Mouse (Mus musculus): ENCODE measurements at regions not wholly inside any gene's neighbourhood (a gene's known extent, or its start where the extent isn't known, plus 50 kb on each side); places are given as distances from the start of the nearest gene placed in this dataset.

- ATAC-seq (replicated peaks; ENCODE audit: low FRiP score, low read depth) (no peak), DNase-seq (ENCODE audit: low spot score) (no peak)
- no peak for TF ChIP-seq CTCF (IDR thresholded peaks at IDR 0.05; ENCODE audit: low read depth)
- WGBS, result 63% methylated on average over 9 of the region's 9 CpGs
- H3K27me3 ChIP-seq (ENCODE audit: insufficient read depth, low read length), result no peaks in the 10 kb centered on the region
- no peak overlapping the region for H3K27ac ChIP-seq
- no peaks in the 10 kb centered on the region for H3K9me3 ChIP-seq (replicated peaks; ENCODE audit: low read length)
- H3K4me1 ChIP-seq (replicated peaks; ENCODE audit: insufficient read depth, low read length), result no peaks in the 10 kb centered on the region
- no peak overlapping the region for H3K4me3 ChIP-seq (replicated peaks; ENCODE audit: low read depth, low read length)
- H3K36me3 ChIP-seq (ENCODE audit: insufficient read depth, low read length), result no peaks in the 10 kb centered on the region
- no peak overlapping the region for H3K4me2 ChIP-seq (ENCODE audit: low read length)
- H3K9ac ChIP-seq (ENCODE audit: low read depth, low read length), result no peak overlapping the region
Measured at GRCm38 (mm10) chr8:83837637-83838378, 62.1 kb upstream of the Adgrl1 start.

GRCm38 (mm10) chr8:83829851-83830250 is 70.1 kb upstream of the Adgrl1 start:
- no peak for ATAC-seq (replicated peaks; ENCODE audit: low FRiP score, low read depth)

GRCm38 (mm10) chr8:83824925-83825680 is 74.8 kb upstream of the Adgrl1 start:
- no peak for DNase-seq (ENCODE audit: low spot score)
- no peaks in the 10 kb centered on the region for H3K27me3 ChIP-seq (ENCODE audit: insufficient read depth, low read length)
- ATAC-seq (replicated peaks; ENCODE audit: low FRiP score, low read depth), result no peak
- no peak overlapping the region for H3K27ac ChIP-seq
- no peak overlapping the region for H3K9ac ChIP-seq (ENCODE audit: low read depth, low read length)
- 87% methylated on average over 17 of the region's 17 CpGs for WGBS
- H3K9me3 ChIP-seq (replicated peaks; ENCODE audit: low read length), result no peaks in the 10 kb centered on the region
- no peak for TF ChIP-seq CTCF (IDR thresholded peaks at IDR 0.05; ENCODE audit: low read depth)
- no peaks in the 10 kb centered on the region for H3K36me3 ChIP-seq (ENCODE audit: insufficient read depth, low read length)
- no peak overlapping the region for H3K4me3 ChIP-seq (replicated peaks; ENCODE audit: low read depth, low read length)
- no peak overlapping the region for H3K4me2 ChIP-seq (ENCODE audit: low read length)
- no peaks in the 10 kb centered on the region for H3K4me1 ChIP-seq (replicated peaks; ENCODE audit: insufficient read depth, low read length)

More at GRCm38 (mm10) chr8:83829851-83830250, 70.1 kb upstream of the Adgrl1 start:
- no peak overlapping the region for H3K4me3 ChIP-seq (replicated peaks; ENCODE audit: low read depth, low read length)
- DNase-seq (ENCODE audit: low spot score), result no peak
- no peak overlapping the region for H3K4me2 ChIP-seq (ENCODE audit: low read length)
- H3K9ac ChIP-seq (ENCODE audit: low read depth, low read length), result no peak overlapping the region
- no peaks in the 10 kb centered on the region for H3K36me3 ChIP-seq (ENCODE audit: insufficient read depth, low read length)
- H3K27ac ChIP-seq, result no peak overlapping the region
- H3K27me3 ChIP-seq (ENCODE audit: insufficient read depth, low read length), result no peaks in the 10 kb centered on the region
- no peaks in the 10 kb centered on the region for H3K9me3 ChIP-seq (replicated peaks; ENCODE audit: low read length)
- TF ChIP-seq CTCF (IDR thresholded peaks at IDR 0.05; ENCODE audit: low read depth), result no peak
- 76% methylated on average over 2 of the region's 2 CpGs for WGBS
- no peaks in the 10 kb centered on the region for H3K4me1 ChIP-seq (replicated peaks; ENCODE audit: insufficient read depth, low read length)

- TF ChIP-seq CTCF (IDR thresholded peaks at IDR 0.05; ENCODE audit: low read depth), result no peak
- DNase-seq (ENCODE audit: low spot score), result no peak
- H3K36me3 ChIP-seq (ENCODE audit: insufficient read depth, low read length), result no peaks in the 10 kb centered on the region
- H3K4me3 ChIP-seq (replicated peaks; ENCODE audit: low read depth, low read length), result no peak overlapping the region
- H3K4me2 ChIP-seq (ENCODE audit: low read length), result no peak overlapping the region
- H3K9me3 ChIP-seq (replicated peaks; ENCODE audit: low read length), result no peaks in the 10 kb centered on the region
- H3K27me3 ChIP-seq (ENCODE audit: insufficient read depth, low read length), result no peaks in the 10 kb centered on the region
- ATAC-seq (replicated peaks; ENCODE audit: low FRiP score, low read depth), result no peak
- H3K27ac ChIP-seq, result no peak overlapping the region
- no peaks in the 10 kb centered on the region for H3K4me1 ChIP-seq (replicated peaks; ENCODE audit: insufficient read depth, low read length)
- WGBS, result 78% methylated on average over 4 of the region's 4 CpGs
- no peak overlapping the region for H3K9ac ChIP-seq (ENCODE audit: low read depth, low read length)
Measured at GRCm38 (mm10) chr8:83819086-83819485, 78.0 kb upstream of the Adgre5 start.

- TF ChIP-seq CTCF (IDR thresholded peaks at IDR 0.05; ENCODE audit: low read depth), result no peak
- no peak overlapping the region for H3K9ac ChIP-seq (ENCODE audit: low read depth, low read length)
- H3K4me1 ChIP-seq (replicated peaks; ENCODE audit: insufficient read depth, low read length), result no peaks in the 10 kb centered on the region
- WGBS, result 84% methylated on average over 2 of the region's 2 CpGs
- no peak for DNase-seq (ENCODE audit: low spot score)
- no peak for ATAC-seq (replicated peaks; ENCODE audit: low FRiP score, low read depth)
- no peaks in the 10 kb centered on the region for H3K36me3 ChIP-seq (ENCODE audit: insufficient read depth, low read length)
- H3K9me3 ChIP-seq (replicated peaks; ENCODE audit: low read length), result no peaks in the 10 kb centered on the region
- no peak overlapping the region for H3K4me3 ChIP-seq (replicated peaks; ENCODE audit: low read depth, low read length)
- H3K4me2 ChIP-seq (ENCODE audit: low read length), result no peak overlapping the region
- H3K27me3 ChIP-seq (ENCODE audit: insufficient read depth, low read length), result no peaks in the 10 kb centered on the region
- H3K27ac ChIP-seq, result no peak overlapping the region
Measured at GRCm38 (mm10) chr8:83810651-83811050, 69.5 kb upstream of the Adgre5 start.

GRCm38 (mm10) chr8:83805612-83806011 is 64.5 kb upstream of the Adgre5 start:
- Histone ChIP-seq H3K27me3 (ENCODE audit: insufficient read depth, low read length) (no peaks in the 10 kb centered on the region), H3K4me2 (ENCODE audit: low read length) (no peak overlapping the region), H3K4me1 (replicated peaks; ENCODE audit: insufficient read depth, low read length) (no peaks in the 10 kb centered on the region), H3K9me3 (replicated peaks; ENCODE audit: low read length) (no peaks in the 10 kb centered on the region), H3K36me3 (ENCODE audit: insufficient read depth, low read length) (no peaks in the 10 kb centered on the region), H3K9ac (ENCODE audit: low read depth, low read length) (no peak overlapping the region), H3K27ac (no peak overlapping the region), H3K4me3 (replicated peaks; ENCODE audit: low read depth, low read length) (no peak overlapping the region)
- DNase-seq (ENCODE audit: low spot score), result peak; percentile 41
- no peak for ATAC-seq (replicated peaks; ENCODE audit: low FRiP score, low read depth)
- TF ChIP-seq CTCF (IDR thresholded peaks at IDR 0.05; ENCODE audit: low read depth), result no peak
- WGBS, result 57% methylated on average over 6 of the region's 6 CpGs

All from kidney, postnatal 0 days (tissue).